Mouse (Mus musculus): Measurements from ENCODE around the gene Atp13a2. TPM values are rescaled to one million over a fixed set of nuclear protein-coding genes. Genes with fewer than 3 reads are reported as not detected.

Gene Atp13a2
- total RNA-seq, 2 experiments from 2014 or later = 14.3 to 17.3 TPM

GRCm38 (mm10) chr4:141033606-141034549 is 47.2 kb downstream of the Atp13a2 start:
- DNase-seq = no peak

- DNase-seq = no peak
Observed at GRCm38 (mm10) chr4:141041117-141041516, 54.4 kb downstream of the Atp13a2 start.

- DNase-seq = peak in 1 of 2 experiments; percentile 69
Observed at GRCm38 (mm10) chr4:141044816-141045215, 58.1 kb downstream of the Atp13a2 start.

DNA sequence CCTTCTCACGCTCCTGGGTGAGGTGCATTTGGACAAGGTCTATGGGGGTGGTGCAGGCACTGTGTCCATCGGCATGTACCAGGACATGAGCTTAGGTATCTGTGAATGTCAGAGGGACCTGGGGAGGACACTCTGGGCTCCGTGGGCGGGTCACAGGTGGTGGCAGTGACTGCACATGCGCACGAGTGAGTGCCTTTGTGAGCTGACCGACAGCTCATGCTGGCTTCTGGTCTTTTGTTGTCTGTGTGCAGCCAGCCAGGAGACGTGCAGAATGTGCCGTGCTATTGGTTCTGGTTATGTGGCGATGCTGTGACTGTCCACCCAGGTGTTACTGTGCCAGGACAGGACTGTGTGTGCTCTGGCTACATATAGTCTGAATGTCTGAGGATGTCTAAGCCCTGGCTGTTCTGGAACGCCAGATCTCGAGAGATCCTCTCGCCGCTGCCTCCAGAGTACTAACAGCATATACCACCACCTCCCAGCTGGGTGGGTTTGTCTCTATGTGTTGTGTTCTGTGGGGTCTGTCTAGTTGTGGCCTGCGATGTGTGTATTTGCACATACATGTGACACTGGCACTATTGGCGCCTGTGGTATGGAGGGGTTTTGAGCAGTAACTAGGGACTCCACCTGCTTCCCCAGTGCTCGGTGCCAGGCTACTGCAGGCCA is 62.3 kb downstream of the Atp13a2 start:
- DNase-seq = no peak

GRCm38 (mm10) chr4:141049476-141049835 is 62.8 kb downstream of the Atp13a2 start:
- DNase-seq = no peak

DNA sequence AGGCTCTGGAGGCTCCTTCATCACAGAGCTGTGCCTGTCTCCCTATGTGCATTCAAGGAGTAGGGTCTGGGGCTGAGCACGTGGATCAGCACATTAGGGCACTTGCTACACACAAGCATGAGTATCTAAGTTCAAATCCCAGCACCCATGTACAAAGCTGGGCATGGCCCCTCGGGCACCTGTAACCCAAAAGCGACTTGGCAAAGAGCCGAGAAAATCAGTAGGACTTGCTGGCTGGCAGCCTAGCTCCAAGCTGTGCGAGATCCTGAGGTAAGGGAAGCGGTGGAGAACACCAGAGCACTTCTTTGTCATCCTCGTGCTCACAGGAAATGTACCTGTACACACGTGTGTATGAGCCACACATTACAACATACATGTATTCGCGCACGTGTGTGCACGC is 65.8 kb downstream of the Atp13a2 start:
- DNase-seq = no peak

GRCm38 (mm10) chr4:141053138-141053537 is 66.5 kb downstream of the Atp13a2 start:
- no peak for DNase-seq

- no peak for DNase-seq
Observed at GRCm38 (mm10) chr4:141053568-141054161, 67.0 kb downstream of the Atp13a2 start.

Other genes starting within 250 kb of the Atp13a2 start
- not detected for gene Padi6, start 244.2 kb upstream of the Atp13a2 start, total RNA-seq (2021)
- 1 to 10 TPM in 1 of 2 experiments, under 1 TPM in 1; 0.51 to 1.5 TPM for gene Padi4, start 212.6 kb upstream of the Atp13a2 start, total RNA-seq (2021)
- under 1 TPM in 1 of 2 experiments, not detected in 1; 0.15 TPM for gene Padi3, start 176.2 kb upstream of the Atp13a2 start, total RNA-seq (2021)
- under 1 TPM in 1 of 2 experiments, not detected in 1; 0.23 TPM for gene Padi1, start 141.1 kb upstream of the Atp13a2 start, total RNA-seq (2021)
- 1 to 10 TPM in 1 of 2 experiments, under 1 TPM in 1; 0.97 to 1.4 TPM for gene Padi2, start 80.5 kb upstream of the Atp13a2 start, total RNA-seq (2021)
- 1,000 to 10,000 TPM; 1,306 to 1,387 TPM for gene Sdhb, start 25.7 kb upstream of the Atp13a2 start, total RNA-seq (2021)
- gene Mfap2, start 23.5 kb downstream of the Atp13a2 start, total RNA-seq (2021) = 1 to 10 TPM; 1.6 to 2.5 TPM
- gene Crocc, start 73.7 kb downstream of the Atp13a2 start, total RNA-seq (2021) = 1 to 10 TPM; 4.1 to 4.3 TPM
- 10 to 100 TPM; 13.4 to 14.5 TPM for gene Necap2, start 91.5 kb downstream of the Atp13a2 start, total RNA-seq (2021)
- not detected for gene Spata21, start 101.5 kb downstream of the Atp13a2 start, total RNA-seq (2021)
- 10 to 100 TPM; 87.6 to 95.7 TPM for gene Szrd1, start 152.9 kb downstream of the Atp13a2 start, total RNA-seq (2021)
- 10 to 100 TPM; 10.4 to 10.8 TPM for gene Fbxo42, start 161.0 kb downstream of the Atp13a2 start, total RNA-seq (2021)
- gene Rsg1, start 227.1 kb downstream of the Atp13a2 start, total RNA-seq (2021) = 1 to 10 TPM in 1 of 2 experiments, under 1 TPM in 1; 0.52 to 1.2 TPM